Mouse (Mus musculus): ENCODE data around the gene Gm906. TPM values are rescaled to one million over a fixed set of nuclear protein-coding genes. Genes with fewer than 3 reads are reported as not detected.

Gene Gm906
- polyA plus RNA-seq, 1 experiment from 2014 or later, result not detected

Small RNAs within 50 kb of the gene (microRNA-seq; reads per million reads assigned to microRNA genes)
- gene Gm24017, result not detected

Other genes starting within 250 kb of the Gm906 start
- 11.5 and 12.5 TPM in 2 replicates for gene Fbxw17, start 167.6 kb upstream of the Gm906 start, polyA plus RNA-seq (2015; fragmentation: Nextera tagmentation; extraction: Ambion mirVana)
- not detected in 2 replicates for gene Gm47429, start 193.6 kb upstream of the Gm906 start, polyA plus RNA-seq (2015; fragmentation: Nextera tagmentation; extraction: Ambion mirVana)
- not detected in 2 replicates for gene Nutm2, start 217.0 kb upstream of the Gm906 start, polyA plus RNA-seq (2015; fragmentation: Nextera tagmentation; extraction: Ambion mirVana)

Measured in stomach, postnatal 0 days (tissue).